Mouse (Mus musculus): ENCODE results near the gene Arhgap30. TPM values are rescaled to one million over a fixed set of nuclear protein-coding genes. Genes with fewer than 3 reads are reported as not detected.

Arhgap30 gene
- polyA plus RNA-seq (2015; fragmentation: Nextera tagmentation; extraction: Ambion mirVana) = 2.9 and 3.0 TPM in 2 replicates

- Histone ChIP-seq H3K27ac (peak within 1 kb of the TSS; percentile 40; the same call in 1 of the 2 replicates), H3K27me3 (replicated peaks) (no peaks in the 10 kb centered on the region), H3K4me3 (replicated peaks) (peak within 1 kb of the TSS; percentile 13; the same call in 1 of the 2 replicates), H3K36me3 (no peaks in the 10 kb centered on the region), H3K4me1 (0 out of 2 replicates have a peak, but pooled peaks cover 4% of the 10 kb centered on the region), H3K9ac (no peak within 1 kb of the TSS), H3K9me3 (no peaks in the 10 kb centered on the region), H3K4me2 (no peak within 1 kb of the TSS)
- peak; percentile 19; the same call in 1 of the 2 replicates for ATAC-seq (ENCODE audit: insufficient read depth, low FRiP score, low read depth)
- 76% methylated on average over 15 of the region's 15 CpGs for WGBS
These were observed at the start of gene Arhgap30 for GRCm38 (mm10) chr1:171388376-171389102. Gene Arhgap30 (plus strand): TSS chr1:171388954.

GRCm38 (mm10) chr1:171342262-171343207 lies 46.2 kb upstream of the Arhgap30 start:
- no peak overlapping the region for H3K27ac ChIP-seq

GRCm38 (mm10) chr1:171343922-171344677 lies 44.7 kb upstream of the Arhgap30 start:
- Histone ChIP-seq H3K4me2 (peak overlapping the region; percentile 76), H3K27ac (no peak overlapping the region), H3K27me3 (replicated peaks) (no peaks in the 10 kb centered on the region), H3K9me3 (no peaks in the 10 kb centered on the region), H3K9ac (no peak overlapping the region), H3K36me3 (peaks cover 31% of the 10 kb centered on the region), H3K4me1 (peaks cover 13% of the 10 kb centered on the region; the same call in 1 of the 2 replicates), H3K4me3 (replicated peaks) (no peak overlapping the region)
- no peak for ATAC-seq (ENCODE audit: insufficient read depth, low FRiP score, low read depth)
- WGBS = 87% methylated on average over 9 of the region's 9 CpGs

More at GRCm38 (mm10) chr1:171342262-171343207, 46.2 kb upstream of the Arhgap30 start:
- 0 out of 2 replicates have a peak, but pooled peaks have one; percentile 18 for ATAC-seq (ENCODE audit: insufficient read depth, low FRiP score, low read depth)
- H3K36me3 ChIP-seq = peaks cover 43% of the 10 kb centered on the region
- no peak overlapping the region for H3K4me2 ChIP-seq
- no peaks in the 10 kb centered on the region for H3K9me3 ChIP-seq
- H3K4me1 ChIP-seq = peaks cover 13% of the 10 kb centered on the region; the same call in 1 of the 2 replicates
- no peak overlapping the region for H3K9ac ChIP-seq
- 85% methylated on average over 16 of the region's 16 CpGs for WGBS
- H3K4me3 ChIP-seq (replicated peaks) = no peak overlapping the region
- H3K27me3 ChIP-seq (replicated peaks) = no peaks in the 10 kb centered on the region

- Histone ChIP-seq H3K4me3 (replicated peaks) (peak overlapping the region; percentile 94), H3K4me2 (peak overlapping the region; percentile 76), H3K9me3 (no peaks in the 10 kb centered on the region), H3K9ac (no peak overlapping the region; the same call in 1 of the 2 replicates), H3K4me1 (peaks cover 13% of the 10 kb centered on the region; the same call in 1 of the 2 replicates), H3K27me3 (replicated peaks) (no peaks in the 10 kb centered on the region), H3K27ac (no peak overlapping the region), H3K36me3 (peaks cover 27% of the 10 kb centered on the region)
- no peak; the same call in 1 of the 2 replicates for ATAC-seq (ENCODE audit: insufficient read depth, low FRiP score, low read depth)
- 72% methylated on average over 9 of the region's 9 CpGs for WGBS
These were observed 44.0 kb upstream of the Arhgap30 start for GRCm38 (mm10) chr1:171344715-171345114.

GRCm38 (mm10) chr1:171345225-171346094 lies 43.3 kb upstream of the Arhgap30 start, which contains the start of the genes Nit1 and Pfdn2:
Gene Nit1 (minus strand): TSS chr1:171345646.
Gene Pfdn2 (plus strand): TSS chr1:171345670.
- peak within 1 kb of the TSS; percentile 76 for H3K4me2 ChIP-seq

GRCm38 (mm10) chr1:171346095-171346450 lies 42.7 kb upstream of the Arhgap30 start:
- Histone ChIP-seq H3K4me2 (peak overlapping the region; percentile 76), H3K9ac (peak overlapping the region; percentile 74), H3K27ac (peak overlapping the region; percentile 72; the same call in 1 of the 2 replicates), H3K27me3 (replicated peaks) (no peaks in the 10 kb centered on the region), H3K4me3 (replicated peaks) (peak overlapping the region; percentile 94), H3K4me1 (peaks cover 13% of the 10 kb centered on the region; the same call in 1 of the 2 replicates), H3K9me3 (no peaks in the 10 kb centered on the region), H3K36me3 (peaks cover 14% of the 10 kb centered on the region)
- ATAC-seq (ENCODE audit: insufficient read depth, low FRiP score, low read depth) = no peak; the same call in 1 of the 2 replicates
- WGBS = under 1% methylated on average over 14 of the region's 14 CpGs

More at GRCm38 (mm10) chr1:171345225-171346094, 43.3 kb upstream of the Arhgap30 start, which contains the start of the genes Nit1 and Pfdn2:
- peak; percentile 90 for ATAC-seq (ENCODE audit: insufficient read depth, low FRiP score, low read depth)
- peaks cover 20% of the 10 kb centered on the region for H3K36me3 ChIP-seq
- H3K27ac ChIP-seq = peak within 1 kb of the TSS; percentile 72
- H3K9ac ChIP-seq = peak within 1 kb of the TSS; percentile 74
- H3K4me1 ChIP-seq = peaks cover 13% of the 10 kb centered on the region; the same call in 1 of the 2 replicates
- no peaks in the 10 kb centered on the region for H3K27me3 ChIP-seq (replicated peaks)
- under 1% methylated on average over 53 of the region's 53 CpGs for WGBS
- H3K9me3 ChIP-seq = no peaks in the 10 kb centered on the region
- H3K4me3 ChIP-seq (replicated peaks) = peak within 1 kb of the TSS; percentile 94

GRCm38 (mm10) chr1:171348665-171349064 lies 40.1 kb upstream of the Arhgap30 start:
- Histone ChIP-seq H3K27ac (no peak overlapping the region), H3K4me3 (replicated peaks) (no peak overlapping the region), H3K9ac (no peak overlapping the region), H3K4me2 (no peak overlapping the region), H3K27me3 (replicated peaks) (no peaks in the 10 kb centered on the region), H3K9me3 (no peaks in the 10 kb centered on the region), H3K4me1 (peaks cover 13% of the 10 kb centered on the region; the same call in 1 of the 2 replicates), H3K36me3 (no peaks in the 10 kb centered on the region)
- 90% methylated on average over 3 of the region's 3 CpGs for WGBS
- no peak for ATAC-seq (ENCODE audit: insufficient read depth, low FRiP score, low read depth)

GRCm38 (mm10) chr1:171349210-171349609 lies 39.5 kb upstream of the Arhgap30 start:
- Histone ChIP-seq H3K9ac (no peak overlapping the region), H3K36me3 (no peaks in the 10 kb centered on the region), H3K9me3 (no peaks in the 10 kb centered on the region), H3K27ac (no peak overlapping the region), H3K27me3 (replicated peaks) (no peaks in the 10 kb centered on the region), H3K4me2 (no peak overlapping the region), H3K4me3 (replicated peaks) (no peak overlapping the region), H3K4me1 (peaks cover 12% of the 10 kb centered on the region; the same call in 1 of the 2 replicates)
- no peak for ATAC-seq (ENCODE audit: insufficient read depth, low FRiP score, low read depth)
- WGBS = 80% methylated on average over 2 of the region's 2 CpGs

GRCm38 (mm10) chr1:171355812-171356340 lies 32.9 kb upstream of the Arhgap30 start:
- Histone ChIP-seq H3K4me1 (no peaks in the 10 kb centered on the region), H3K27ac (no peak overlapping the region), H3K4me2 (no peak overlapping the region), H3K27me3 (replicated peaks) (no peaks in the 10 kb centered on the region), H3K9ac (no peak overlapping the region), H3K36me3 (peaks cover 16% of the 10 kb centered on the region), H3K9me3 (no peaks in the 10 kb centered on the region), H3K4me3 (replicated peaks) (no peak overlapping the region)
- ATAC-seq (ENCODE audit: insufficient read depth, low FRiP score, low read depth) = no peak
- 83% methylated on average over 5 of the region's 5 CpGs for WGBS

GRCm38 (mm10) chr1:171356814-171357213 lies 31.9 kb upstream of the Arhgap30 start:
- ATAC-seq (ENCODE audit: insufficient read depth, low FRiP score, low read depth) = no peak
- H3K9ac ChIP-seq = no peak overlapping the region
- H3K4me1 ChIP-seq = peaks cover 4% of the 10 kb centered on the region; the same call in 1 of the 2 replicates
- 89% methylated on average over 2 of the region's 2 CpGs for WGBS
- H3K27ac ChIP-seq = no peak overlapping the region
- no peaks in the 10 kb centered on the region for H3K27me3 ChIP-seq (replicated peaks)
- peaks cover 16% of the 10 kb centered on the region for H3K36me3 ChIP-seq
- H3K4me3 ChIP-seq (replicated peaks) = no peak overlapping the region
- H3K9me3 ChIP-seq = no peaks in the 10 kb centered on the region
- no peak overlapping the region for H3K4me2 ChIP-seq
